Mouse (Mus musculus) left cerebral cortex, postnatal 25 days (tissue): ENCODE measurements around the gene Gbx1. TPM values are rescaled to one million over a fixed set of nuclear protein-coding genes. Genes with fewer than 3 reads are reported as not detected.
"Not testable (repeated sequence)": the region's sequence is repeated elsewhere in the genome, so short reads cannot be mapped to it uniquely, and the experiment has no call there.

Experiments used
- DNase-seq, 2 experiments: peaks; one replicate each; pipeline ENCODE4 v3.0.0; 2022; ENCODE audit warnings: low spot score in 2 of 2, mixed read lengths in 1 of 2
- intact Hi-C: fragments of 180-260 bp; cut with DNase I; formaldehyde crosslinking; loops from one replicate; pipeline ENCODE4 v1.15.1; 2025
- total RNA-seq, 2 experiments: library from RNA; stranded (reverse); gene quantifications; 2 replicates each; pipeline ENCODE4 v1.2.3; 2021

Gene Gbx1
- total RNA-seq, result under 1 TPM; 0.32 to 0.76 TPM

DNA sequence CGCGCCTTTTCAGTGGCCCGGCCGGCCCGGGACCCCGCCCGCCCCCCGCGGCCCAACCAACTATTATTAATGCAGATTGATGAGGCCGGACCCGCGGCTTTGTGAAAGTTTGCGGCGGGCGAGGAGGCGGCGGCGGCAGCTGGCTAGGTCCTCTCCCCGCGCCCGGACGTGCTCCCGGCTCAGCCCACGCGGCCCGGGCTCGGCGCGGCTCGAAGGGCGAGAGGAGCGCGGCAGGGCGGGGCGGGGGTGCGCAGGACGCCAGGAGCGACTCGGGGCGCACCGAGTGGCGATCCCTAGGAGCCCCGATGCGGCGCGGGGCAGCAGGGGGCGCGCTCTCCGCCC is at the start of gene Gbx1:
Gene Gbx1, minus strand, starts transcription at position 314 of the 342 bp plus-strand sequence.
- DNase-seq, result no peak

DNA sequence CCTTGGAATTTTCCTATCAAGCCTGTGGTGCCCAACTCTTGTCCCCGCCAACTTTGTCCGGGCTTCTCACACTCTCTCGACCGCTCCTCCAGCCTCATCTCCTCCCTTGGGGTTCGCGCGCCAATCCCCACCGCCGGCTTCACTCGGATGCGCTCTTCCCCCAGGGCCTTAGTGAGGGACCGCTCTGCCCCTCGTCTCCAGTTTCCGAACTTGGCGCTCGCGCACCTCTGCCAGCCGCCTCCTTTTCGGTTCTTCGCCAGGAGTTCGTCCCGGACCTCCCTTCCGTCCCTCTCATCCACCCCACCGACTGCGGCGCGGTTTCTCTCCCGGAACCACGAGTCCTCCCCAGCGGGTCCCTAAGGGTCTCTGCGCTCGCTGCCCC is 49.8 kb upstream of the Gbx1 start:
- intact Hi-C loops, result loop anchor here (1.0 kb wide), 1 partner anchor 10 kb away; the partner anchor contains the start of gene Chpf2
- DNase-seq, result no peak

More for the DNA sequence above, at the start of gene Gbx1:
- intact Hi-C loops, result no loop called here

DNA sequence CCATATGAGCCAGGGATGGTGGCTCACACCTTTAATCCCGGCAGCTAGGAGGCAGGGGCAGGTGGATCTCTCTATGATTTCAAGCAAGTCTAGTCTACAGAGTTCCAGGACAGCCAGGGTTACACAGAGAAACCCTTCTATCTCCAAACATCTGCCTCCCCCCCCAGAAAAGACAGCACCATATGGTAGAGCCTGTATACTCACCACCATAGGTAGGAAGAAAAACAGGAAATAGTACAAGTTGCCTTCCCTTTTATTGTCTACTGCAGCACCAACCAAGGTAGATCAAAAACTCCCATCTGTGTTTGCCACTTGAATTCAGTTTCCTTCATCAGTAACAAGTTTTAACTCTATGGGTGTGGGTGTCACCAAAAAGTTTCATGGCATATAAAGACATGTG is 48.9 kb upstream of the Gbx1 start:
- DNase-seq, result no peak
- intact Hi-C loops, result no loop called here

DNA sequence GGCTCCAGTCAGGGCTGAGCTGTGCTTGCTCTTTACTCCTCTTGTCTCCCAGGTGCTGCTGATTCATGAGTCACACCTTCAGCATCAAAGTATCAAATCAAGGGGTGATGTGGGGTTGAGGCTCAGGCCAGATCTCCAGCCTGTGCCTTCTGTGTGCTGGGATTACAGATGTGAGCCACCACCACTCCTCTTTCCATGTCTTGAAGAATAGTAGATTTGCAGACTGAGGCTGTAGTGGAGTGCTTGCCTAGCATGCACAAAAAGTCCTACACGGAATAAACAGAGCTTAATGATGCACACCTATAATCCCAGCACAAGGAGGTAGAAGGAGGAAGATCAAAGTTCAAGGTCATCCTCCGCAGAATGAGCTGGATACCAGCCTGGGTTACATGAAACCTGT is 29.7 kb upstream of the Gbx1 start, which contains the start of gene 4931409K22Rik:
Gene 4931409K22Rik, minus strand, starts transcription at position 101 of the 400 bp plus-strand sequence.
- intact Hi-C loops, result no loop called here
- DNase-seq, result no peak

DNA sequence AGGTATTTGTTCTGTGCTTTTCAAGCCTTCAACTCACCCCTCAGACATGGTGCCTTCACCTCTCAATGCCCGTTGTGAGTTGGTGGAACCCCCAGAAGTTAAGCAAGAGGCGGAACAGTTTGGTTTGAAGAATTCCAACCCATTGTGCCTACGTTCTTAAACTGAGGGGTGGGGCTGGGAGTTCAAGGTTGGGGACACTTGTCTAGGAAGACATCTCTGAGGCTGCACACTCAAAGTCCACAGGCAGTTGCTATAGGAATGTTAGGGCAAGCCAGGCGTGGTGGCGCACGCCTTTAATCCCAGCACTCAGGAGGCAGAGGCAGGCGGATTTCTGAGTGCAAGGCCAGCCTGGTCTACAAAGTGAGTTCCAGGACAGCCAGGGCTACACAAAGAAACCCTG is 28.3 kb upstream of the Gbx1 start:
- not testable (repeated sequence) for DNase-seq

DNA sequence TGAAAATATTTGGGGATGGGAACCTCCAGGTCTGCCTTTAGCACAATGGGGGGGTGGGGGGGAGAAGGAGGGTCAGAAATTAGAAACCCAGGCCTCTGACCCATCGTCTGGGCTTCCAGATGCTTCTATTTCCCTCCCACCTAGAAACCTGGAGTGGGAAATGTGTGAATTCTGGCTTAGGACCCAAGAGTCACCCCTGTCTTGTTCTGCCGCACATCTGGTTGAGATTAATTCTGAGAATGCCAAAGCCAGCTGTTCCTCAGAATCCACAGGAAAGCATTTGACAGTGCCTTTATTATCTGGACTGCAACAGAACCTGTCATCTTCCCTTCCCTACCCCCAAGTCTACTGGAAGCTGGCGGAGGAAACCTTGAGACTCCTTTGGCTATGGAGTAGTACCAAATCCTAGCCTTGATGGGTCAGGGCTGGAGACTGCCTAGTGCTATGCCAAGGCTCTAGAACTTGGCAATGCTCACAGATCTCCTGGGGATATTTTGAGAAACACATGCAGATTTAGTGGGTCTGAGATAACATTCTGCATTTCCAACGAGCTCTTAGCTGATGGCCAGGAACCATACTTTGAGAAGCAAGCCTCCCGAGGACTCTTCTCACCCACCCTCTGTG is 26.7 kb upstream of the Gbx1 start:
- DNase-seq, result no peak
- intact Hi-C loops, result no loop called here

More for the DNA sequence above, 28.3 kb upstream of the Gbx1 start:
- intact Hi-C loops, result not testable (repeated sequence)

DNA sequence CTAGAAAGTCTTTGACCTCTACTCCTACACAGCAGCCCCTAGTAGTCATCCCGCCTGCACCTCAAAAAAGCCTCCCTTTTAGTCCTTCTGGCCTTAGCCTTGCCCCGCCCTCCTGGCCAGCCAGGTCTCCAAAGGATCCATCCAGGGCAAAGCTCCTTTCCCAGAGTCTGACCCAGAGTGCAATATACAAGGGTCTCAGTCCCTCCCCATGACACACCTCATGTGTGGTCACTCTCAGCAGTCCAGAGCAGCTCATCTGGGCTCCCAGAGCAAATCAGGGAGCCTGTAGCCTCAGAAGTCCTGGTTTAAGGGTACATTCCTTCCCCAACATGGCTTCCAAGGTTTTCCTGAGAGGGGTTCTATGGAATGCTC is 24.3 kb upstream of the Gbx1 start:
- intact Hi-C loops, result no loop called here
- no peak for DNase-seq

DNA sequence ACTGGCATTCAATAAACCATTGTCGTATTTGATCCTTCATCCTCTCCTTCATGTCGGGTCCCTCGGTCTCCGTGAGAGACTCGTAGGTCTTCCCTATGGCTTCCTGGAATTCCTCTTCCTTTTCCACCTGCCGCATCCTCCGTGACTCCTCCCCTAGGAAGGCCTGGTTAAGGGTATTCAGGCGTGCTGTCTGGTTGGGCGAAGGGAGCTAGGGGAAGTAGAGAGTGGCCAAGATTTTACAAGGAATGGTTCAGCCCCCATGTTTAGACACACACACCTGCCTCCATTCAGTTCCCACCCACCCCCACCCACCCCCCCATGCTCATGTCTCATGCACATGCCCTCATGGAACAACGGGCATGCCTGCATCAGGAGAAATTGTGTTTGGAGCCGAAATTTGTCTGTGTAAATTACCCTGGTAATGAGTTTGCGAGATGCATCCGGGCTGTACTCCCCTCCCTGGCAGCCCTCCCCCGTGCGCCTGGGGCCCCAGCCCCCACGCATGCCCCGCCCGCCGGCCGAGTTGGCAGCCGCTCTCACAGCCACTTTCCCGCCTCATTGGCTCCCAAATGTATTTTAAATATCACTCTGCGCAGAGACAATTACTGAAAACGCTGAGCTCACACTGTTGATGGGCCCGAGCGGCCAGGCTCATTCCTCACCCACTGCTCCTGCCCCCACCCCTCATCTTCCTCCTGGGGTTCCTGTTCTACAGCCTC is 23.8 kb upstream of the Gbx1 start:
- intact Hi-C loops, result no loop called here
- DNase-seq, result peak; percentile 53 to 72

DNA sequence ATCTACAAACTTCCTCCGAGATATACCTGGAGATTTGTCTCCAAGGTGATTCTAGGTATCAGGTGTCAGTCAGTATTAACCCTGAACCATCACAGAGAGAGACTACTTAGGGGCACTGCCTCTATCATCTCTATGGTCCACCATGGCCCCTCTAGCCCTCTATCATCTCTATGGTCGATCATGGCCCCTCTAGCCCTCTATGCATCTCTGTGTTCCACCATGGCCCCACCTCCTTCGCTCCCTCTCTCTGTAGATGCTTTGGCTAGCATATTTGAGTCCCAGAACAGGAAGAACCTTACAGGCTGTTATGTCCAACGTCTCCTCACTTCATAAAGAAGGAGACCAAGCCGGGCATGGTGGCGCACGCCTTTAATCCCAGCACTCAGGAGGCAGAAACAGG is 15.6 kb upstream of the Gbx1 start:
- DNase-seq, result no peak
- intact Hi-C loops, result no loop called here

DNA sequence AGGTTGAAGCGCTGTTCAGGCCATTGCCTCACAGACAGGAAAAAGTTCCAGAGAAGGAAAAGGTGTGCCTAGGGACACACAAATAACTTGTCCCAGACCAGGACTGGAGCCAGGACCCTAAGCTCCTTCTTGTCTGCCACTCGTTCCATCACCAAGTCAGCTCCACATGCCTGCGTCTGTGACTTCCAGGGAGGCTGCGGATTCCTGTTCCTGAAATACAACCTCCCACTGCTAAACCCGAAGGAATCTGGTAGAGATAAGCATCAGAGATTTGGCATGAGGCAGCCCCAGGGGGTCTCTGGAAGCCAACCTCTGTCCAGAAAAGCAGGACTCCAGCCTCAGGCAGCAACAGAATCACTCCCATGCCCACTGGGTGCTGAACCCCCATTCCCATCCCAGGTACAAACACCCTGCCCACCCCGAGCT is 14.2 kb upstream of the Gbx1 start:
- intact Hi-C loops, result no loop called here
- DNase-seq, result peak in 1 of 2 experiments; percentile 8

DNA sequence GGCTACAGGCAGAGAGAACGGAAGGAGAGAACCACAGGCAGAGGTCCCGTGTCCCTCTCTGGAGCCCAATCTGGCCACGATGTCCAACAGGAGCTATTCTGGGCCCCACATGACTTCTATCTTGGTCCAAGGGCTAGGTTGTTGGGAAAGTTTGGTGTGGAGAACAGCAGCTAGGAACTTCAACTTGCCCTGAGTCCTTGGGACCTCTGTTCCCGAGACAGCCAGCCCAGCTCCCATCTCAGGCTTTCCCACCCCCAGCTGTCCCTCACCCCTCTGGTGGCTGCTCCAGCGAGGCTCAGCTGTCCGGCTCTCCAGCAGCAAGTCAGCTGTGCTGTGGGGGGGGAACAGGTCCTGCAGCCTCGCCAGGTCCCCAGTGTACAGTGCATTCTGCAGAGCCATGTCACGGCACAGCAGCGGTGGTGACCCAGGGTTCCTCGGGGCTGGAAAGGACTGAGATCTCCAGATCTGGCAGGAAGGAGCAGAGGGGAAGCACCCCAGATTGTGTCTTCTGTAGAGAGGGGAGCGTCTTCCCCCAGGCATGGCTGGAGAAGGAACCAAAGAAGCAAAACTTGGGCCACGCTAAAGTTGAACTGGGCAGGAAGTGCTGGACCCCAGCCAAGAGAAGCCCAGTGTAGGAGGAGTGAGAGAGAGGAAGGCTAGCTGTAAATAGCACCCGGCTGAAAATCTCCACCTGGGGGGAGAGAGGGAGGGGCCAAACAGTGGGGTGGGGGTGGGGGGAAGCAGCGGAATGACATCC is 13.6 kb upstream of the Gbx1 start, which contains the start of gene Asb10:
Gene Asb10, minus strand, starts transcription at position 592 of the 757 bp plus-strand sequence.
- intact Hi-C loops, result no loop called here
- peak; percentile 20 to 60 for DNase-seq

DNA sequence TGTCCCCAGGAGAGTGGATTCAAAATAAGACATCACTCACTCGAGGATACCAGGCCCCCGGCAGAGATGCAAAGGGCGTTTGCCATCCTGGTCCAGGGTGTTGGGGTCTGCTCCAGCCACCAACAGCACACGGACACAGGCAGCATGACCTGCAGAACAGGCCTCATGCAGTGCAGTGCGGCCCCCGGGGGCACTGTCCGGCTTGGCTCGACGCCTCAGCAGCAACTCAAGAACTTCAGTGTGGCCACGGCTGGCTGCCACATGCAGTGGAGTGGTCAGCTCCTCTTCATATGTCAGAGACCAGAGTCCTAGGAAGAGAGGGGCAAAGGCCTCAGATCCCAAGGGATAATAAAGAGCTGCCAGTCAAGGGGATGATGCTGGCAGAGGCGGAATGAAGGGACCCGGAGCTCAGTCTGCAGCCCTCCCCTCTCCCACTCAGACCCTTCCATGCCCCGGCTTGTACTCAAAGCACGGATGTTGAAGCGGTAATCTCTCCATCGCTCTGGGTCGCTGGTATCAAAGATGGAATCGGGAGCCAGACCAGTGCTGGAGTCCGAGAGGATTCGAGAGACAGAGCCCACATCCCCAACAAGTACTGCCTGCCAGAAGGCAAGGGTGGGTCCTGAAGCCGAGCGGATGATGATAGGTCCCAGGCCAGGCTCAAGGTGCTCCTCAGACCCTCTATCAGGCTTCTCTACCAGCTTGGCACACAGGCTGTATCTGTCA is 12.7 kb upstream of the Gbx1 start:
- intact Hi-C loops, result no loop called here
- no peak for DNase-seq

DNA sequence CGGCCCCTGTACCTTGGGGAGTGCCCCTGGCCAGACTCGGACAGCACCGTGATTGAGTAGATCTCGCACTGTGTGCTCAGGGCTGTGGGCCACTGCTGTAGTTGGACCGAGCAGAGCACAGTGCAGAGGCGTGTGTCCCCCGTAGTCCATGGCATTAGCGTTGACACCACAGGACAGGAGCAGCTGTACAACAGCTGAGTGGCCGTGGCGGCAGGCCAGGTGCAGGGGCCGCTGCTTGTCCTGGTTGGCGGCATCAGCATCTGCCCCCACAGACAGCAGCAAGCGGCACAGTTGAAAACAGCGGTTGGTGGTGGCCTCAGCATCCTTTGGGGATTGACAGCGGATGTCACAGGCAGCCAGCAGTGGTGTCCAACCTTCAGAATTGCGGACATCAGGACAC is 10.6 kb upstream of the Gbx1 start:
- DNase-seq, result no peak
- intact Hi-C loops, result no loop called here

DNA sequence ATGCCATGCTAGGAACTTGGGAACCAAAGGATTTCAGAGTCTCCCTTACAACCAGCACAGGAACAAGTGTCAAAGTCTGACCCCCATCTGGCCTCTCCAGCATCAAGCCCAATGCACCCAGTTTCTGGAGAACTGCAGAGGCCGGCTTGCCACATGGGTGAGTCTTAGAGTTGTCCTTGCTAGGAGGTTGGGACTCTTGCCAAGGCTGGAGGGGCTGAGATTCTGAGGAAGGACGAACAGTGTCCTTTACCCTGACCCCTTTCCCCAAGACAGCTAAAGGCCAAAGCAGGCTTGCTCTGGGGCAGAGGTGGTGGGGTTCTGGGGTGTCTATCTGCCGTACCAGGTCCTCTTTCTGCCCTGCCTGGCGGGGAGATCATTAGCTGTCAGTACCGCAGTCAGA is 9.5 kb upstream of the Gbx1 start:
- intact Hi-C loops, result no loop called here
- DNase-seq, result no peak

DNA sequence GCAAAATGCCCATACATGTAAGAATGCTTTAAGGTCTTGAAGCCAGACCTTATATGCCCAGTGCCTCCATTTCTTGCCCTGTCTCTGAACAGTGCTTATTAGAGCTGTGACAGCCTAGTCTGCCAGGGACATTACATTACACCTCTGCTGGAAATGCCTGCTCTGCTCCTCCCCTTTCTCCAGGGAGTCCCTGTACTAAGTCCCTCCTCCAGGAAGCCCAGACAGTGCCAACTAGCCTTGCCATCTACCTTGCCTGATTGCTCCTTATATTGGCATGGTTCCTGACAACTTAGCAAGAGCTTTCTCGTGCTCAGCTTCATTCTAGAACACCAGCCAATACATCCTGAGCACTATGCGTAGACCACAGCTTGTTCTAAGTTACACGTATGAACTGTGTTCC is 8.7 kb upstream of the Gbx1 start:
- intact Hi-C loops, result no loop called here
- no peak for DNase-seq

DNA sequence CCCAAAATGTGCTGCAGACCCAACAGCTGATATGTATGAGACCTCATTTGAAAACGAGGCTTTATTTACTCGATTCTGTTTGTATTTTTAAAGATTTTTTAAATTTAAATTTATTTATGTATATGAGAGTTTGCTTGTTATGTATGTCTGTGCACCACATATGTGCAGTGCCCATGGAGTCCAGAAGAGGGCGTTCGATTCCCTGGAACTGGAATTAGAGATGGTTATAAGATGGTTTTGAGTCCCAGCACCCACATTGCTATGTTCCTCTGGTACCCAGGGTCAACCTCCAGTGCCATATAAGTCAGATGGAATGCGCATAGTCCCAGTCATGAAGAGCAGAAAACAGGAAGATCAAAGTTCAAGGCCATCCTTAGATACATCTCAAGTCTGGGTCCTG is 7.3 kb upstream of the Gbx1 start:
- no peak for DNase-seq
- intact Hi-C loops, result loop anchor here (5.0 kb wide), 1 partner anchor 118 kb away; no protein-coding TSS in a partner anchor

DNA sequence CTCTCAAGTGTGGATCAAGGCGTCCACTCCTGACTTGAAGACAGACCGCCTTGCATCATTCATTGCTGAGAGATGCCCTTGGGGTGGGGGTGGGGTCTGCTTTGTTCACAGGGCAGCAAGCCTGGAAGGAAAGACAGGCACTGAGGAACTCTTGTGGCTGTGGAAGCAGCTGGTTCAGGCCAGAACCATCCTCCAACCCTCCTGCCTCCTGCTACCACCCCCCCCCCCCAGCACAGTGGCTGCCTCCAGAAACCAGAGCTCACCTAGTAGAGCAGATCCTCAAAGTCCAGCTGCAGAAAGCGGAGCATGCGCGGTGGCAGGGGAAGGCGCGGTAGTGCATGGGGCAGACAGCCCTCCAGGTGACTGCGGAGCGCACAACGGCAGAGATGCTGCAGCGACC is 6.4 kb upstream of the Gbx1 start:
- intact Hi-C loops, result loop anchor here (5.0 kb wide), 1 partner anchor 119 kb away; no protein-coding TSS in a partner anchor

DNA sequence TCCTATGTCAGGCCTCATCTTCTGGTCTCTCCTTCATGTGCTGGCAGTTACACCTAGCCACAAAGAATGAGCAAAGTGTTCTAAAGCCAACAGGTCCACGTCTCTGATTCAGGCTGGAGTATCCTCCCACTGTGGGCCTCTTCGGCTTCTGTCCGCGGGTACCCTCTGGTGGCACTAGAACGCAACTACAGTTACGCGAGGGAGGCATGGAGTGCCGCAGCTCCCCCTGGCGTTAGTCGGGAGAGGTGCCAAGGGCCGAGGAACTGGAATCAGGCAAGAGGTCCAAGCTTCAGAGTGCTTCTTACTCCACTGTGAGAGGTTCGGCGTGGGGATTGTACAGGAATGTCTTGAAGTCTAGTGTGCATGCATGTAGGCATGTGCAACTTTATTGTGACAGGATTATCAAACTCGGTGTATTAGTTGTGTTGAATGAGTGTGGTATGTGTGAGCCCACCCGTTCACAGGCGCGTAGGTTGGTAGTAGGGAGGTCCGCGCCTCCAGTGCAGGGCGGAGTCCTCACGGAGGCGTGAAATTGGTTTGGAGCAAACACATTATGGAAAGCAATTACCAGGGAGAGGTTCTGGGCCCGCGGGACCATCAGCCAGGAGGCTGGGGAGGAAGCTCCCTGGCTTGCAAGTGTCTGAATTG is 3.2 kb upstream of the Gbx1 start:
- intact Hi-C loops, result loop anchor here (2.0 to 5.0 kb wide), 2 partner anchors 19 to 122 kb away; no protein-coding TSS in a partner anchor
- peak; percentile 90 to 95 for DNase-seq

More for the DNA sequence above, 6.4 kb upstream of the Gbx1 start:
- no peak for DNase-seq

DNA sequence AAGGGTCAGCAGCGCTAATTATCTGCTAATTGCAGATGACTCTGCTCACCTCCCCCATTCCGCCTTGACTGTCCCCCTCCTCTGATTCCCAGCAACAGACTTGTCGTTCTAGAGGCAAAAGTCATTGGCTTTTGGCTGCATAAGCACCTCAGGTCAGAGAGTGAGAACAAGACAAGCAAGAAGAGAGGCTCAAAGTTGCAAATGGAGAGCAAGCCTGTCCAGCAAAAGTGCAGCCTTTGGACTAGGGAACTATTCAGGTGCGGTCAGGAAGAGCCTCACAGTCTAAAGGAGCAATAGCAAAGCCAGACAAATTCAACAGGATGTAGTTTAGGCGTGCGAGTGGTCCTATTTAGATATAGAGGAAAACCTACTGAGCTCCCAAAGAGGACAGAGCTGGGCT is 778 bp upstream of the Gbx1 start:
- DNase-seq, result no peak
- intact Hi-C loops, result no loop called here
